Mouse (Mus musculus): Measurements from ENCODE around the gene Myh9. TPM values are rescaled to one million over a fixed set of nuclear protein-coding genes. Genes with fewer than 3 reads are reported as not detected.

Myh9 gene
- polyA plus RNA-seq, 1 experiment from 2014 or later, result 32.9 TPM

GRCm38 (mm10) chr15:77807264-77807585 lies 34.8 kb downstream of the Myh9 start:
- ATAC-seq (ENCODE audit: low FRiP score, low TSS enrichment) (no peak; the same call in 1 of the 2 replicates), DNase-seq (ENCODE audit: low spot score) (no peak)
- no peak overlapping the region for H3K4me2 ChIP-seq (replicated peaks; ENCODE audit: low read depth)
- 56% methylated on average over 7 of the region's 7 CpGs for WGBS
- no peak for TF ChIP-seq CTCF (IDR thresholded peaks at IDR 0.05; ENCODE audit: low read depth)
- no peak for TF ChIP-seq EP300 (optimal IDR thresholded peaks at IDR 0.05)
- H3K36me3 ChIP-seq (ENCODE audit: control insufficient read depth, insufficient read depth, low read length), result peaks cover 51% of the 10 kb centered on the region
- peaks cover 6% of the 10 kb centered on the region; the same call in 1 of the 2 replicates for H3K4me1 ChIP-seq (replicated peaks; ENCODE audit: control insufficient read depth, insufficient read depth)
- H3K4me3 ChIP-seq (ENCODE audit: low read depth, low read length), result no peak overlapping the region
- peak overlapping the region; percentile 65; the same call in 1 of the 2 replicates for H3K27ac ChIP-seq (replicated peaks)
- no peaks in the 10 kb centered on the region for H3K27me3 ChIP-seq (ENCODE audit: control insufficient read depth, insufficient read depth, low read length)
- H3K9me3 ChIP-seq (ENCODE audit: control insufficient read depth, low read length), result no peaks in the 10 kb centered on the region
- H3K9ac ChIP-seq (ENCODE audit: low read length), result 0 out of 2 replicates have a peak overlapping the region, but pooled peaks have one; percentile 13

GRCm38 (mm10) chr15:77806565-77807263 lies 35.3 kb downstream of the Myh9 start:
- Histone ChIP-seq H3K4me2 (replicated peaks; ENCODE audit: low read depth) (no peak overlapping the region), H3K4me1 (replicated peaks; ENCODE audit: control insufficient read depth, insufficient read depth) (peaks cover 8% of the 10 kb centered on the region; the same call in 1 of the 2 replicates), H3K27me3 (ENCODE audit: control insufficient read depth, insufficient read depth, low read length) (no peaks in the 10 kb centered on the region), H3K9me3 (ENCODE audit: control insufficient read depth, low read length) (no peaks in the 10 kb centered on the region), H3K9ac (ENCODE audit: low read length) (no peak overlapping the region), H3K36me3 (ENCODE audit: control insufficient read depth, insufficient read depth, low read length) (peaks cover 49% of the 10 kb centered on the region), H3K27ac (replicated peaks) (peak overlapping the region; percentile 65; the same call in 1 of the 2 replicates), H3K4me3 (ENCODE audit: low read depth, low read length) (no peak overlapping the region)
- ATAC-seq (ENCODE audit: low FRiP score, low TSS enrichment) (peak; percentile 11), DNase-seq (ENCODE audit: low spot score) (no peak)
- TF ChIP-seq EP300 (optimal IDR thresholded peaks at IDR 0.05) (no peak), CTCF (IDR thresholded peaks at IDR 0.05; ENCODE audit: low read depth) (no peak)
- WGBS, result 52% methylated on average over 13 of the region's 13 CpGs

- Histone ChIP-seq H3K27me3 (ENCODE audit: control insufficient read depth, insufficient read depth, low read length) (no peaks in the 10 kb centered on the region), H3K9me3 (ENCODE audit: control insufficient read depth, low read length) (no peaks in the 10 kb centered on the region), H3K4me1 (replicated peaks; ENCODE audit: control insufficient read depth, insufficient read depth) (peaks cover 6% of the 10 kb centered on the region), H3K27ac (replicated peaks) (0 out of 2 replicates have a peak overlapping the region, but pooled peaks have one; percentile 49), H3K4me2 (replicated peaks; ENCODE audit: low read depth) (no peak overlapping the region), H3K4me3 (ENCODE audit: low read depth, low read length) (no peak overlapping the region), H3K36me3 (ENCODE audit: control insufficient read depth, insufficient read depth, low read length) (peaks cover 45% of the 10 kb centered on the region), H3K9ac (ENCODE audit: low read length) (no peak overlapping the region)
- no peak for TF ChIP-seq CTCF (IDR thresholded peaks at IDR 0.05; ENCODE audit: low read depth)
- TF ChIP-seq EP300 (optimal IDR thresholded peaks at IDR 0.05), result no peak
- no peak for ATAC-seq (ENCODE audit: low FRiP score, low TSS enrichment)
- no peak for DNase-seq (ENCODE audit: low spot score)
- 91% methylated on average over 4 of the region's 4 CpGs for WGBS
Measured at GRCm38 (mm10) chr15:77805657-77806056, 36.3 kb downstream of the Myh9 start.

- no peak overlapping the region for H3K4me2 ChIP-seq (replicated peaks; ENCODE audit: low read depth)
- peaks cover 41% of the 10 kb centered on the region for H3K36me3 ChIP-seq (ENCODE audit: control insufficient read depth, insufficient read depth, low read length)
- TF ChIP-seq CTCF (IDR thresholded peaks at IDR 0.05; ENCODE audit: low read depth) (no peak), EP300 (optimal IDR thresholded peaks at IDR 0.05) (no peak)
- H3K4me3 ChIP-seq (ENCODE audit: low read depth, low read length), result no peak overlapping the region
- peak overlapping the region; percentile 27; the same call in 1 of the 2 replicates for H3K9ac ChIP-seq (ENCODE audit: low read length)
- no peaks in the 10 kb centered on the region for H3K9me3 ChIP-seq (ENCODE audit: control insufficient read depth, low read length)
- 71% methylated on average over 9 of the region's 9 CpGs for WGBS
- ATAC-seq (ENCODE audit: low FRiP score, low TSS enrichment) (no peak), DNase-seq (ENCODE audit: low spot score) (no peak)
- peak overlapping the region; percentile 61; the same call in 1 of the 2 replicates for H3K27ac ChIP-seq (replicated peaks)
- H3K4me1 ChIP-seq (replicated peaks; ENCODE audit: control insufficient read depth, insufficient read depth), result peaks cover 10% of the 10 kb centered on the region
- no peaks in the 10 kb centered on the region for H3K27me3 ChIP-seq (ENCODE audit: control insufficient read depth, insufficient read depth, low read length)
Measured at GRCm38 (mm10) chr15:77804949-77805348, 37.0 kb downstream of the Myh9 start.

GRCm38 (mm10) chr15:77804460-77804859 lies 37.5 kb downstream of the Myh9 start:
- 72% methylated on average over 6 of the region's 6 CpGs for WGBS
- ATAC-seq (ENCODE audit: low FRiP score, low TSS enrichment) (no peak), DNase-seq (ENCODE audit: low spot score) (no peak)
- Histone ChIP-seq H3K36me3 (ENCODE audit: control insufficient read depth, insufficient read depth, low read length) (peaks cover 39% of the 10 kb centered on the region), H3K9me3 (ENCODE audit: control insufficient read depth, low read length) (no peaks in the 10 kb centered on the region), H3K9ac (ENCODE audit: low read length) (peak overlapping the region; percentile 27; the same call in 1 of the 2 replicates), H3K4me2 (replicated peaks; ENCODE audit: low read depth) (no peak overlapping the region), H3K4me3 (ENCODE audit: low read depth, low read length) (no peak overlapping the region), H3K4me1 (replicated peaks; ENCODE audit: control insufficient read depth, insufficient read depth) (peaks cover 13% of the 10 kb centered on the region), H3K27me3 (ENCODE audit: control insufficient read depth, insufficient read depth, low read length) (no peaks in the 10 kb centered on the region), H3K27ac (replicated peaks) (peak overlapping the region; percentile 61)
- TF ChIP-seq CTCF (IDR thresholded peaks at IDR 0.05; ENCODE audit: low read depth) (no peak), EP300 (optimal IDR thresholded peaks at IDR 0.05) (no peak)

- no peak overlapping the region for H3K9ac ChIP-seq (ENCODE audit: low read length)
- H3K4me2 ChIP-seq (replicated peaks; ENCODE audit: low read depth), result no peak overlapping the region
- ATAC-seq (ENCODE audit: low FRiP score, low TSS enrichment), result no peak
- WGBS, result 45% methylated on average over 3 of the region's 3 CpGs
- no peak for DNase-seq (ENCODE audit: low spot score)
- H3K4me3 ChIP-seq (ENCODE audit: low read depth, low read length), result no peak overlapping the region
- peak overlapping the region; percentile 45 for H3K27ac ChIP-seq (replicated peaks)
- H3K9me3 ChIP-seq (ENCODE audit: control insufficient read depth, low read length), result no peaks in the 10 kb centered on the region
- H3K27me3 ChIP-seq (ENCODE audit: control insufficient read depth, insufficient read depth, low read length), result no peaks in the 10 kb centered on the region
- peaks cover 39% of the 10 kb centered on the region for H3K36me3 ChIP-seq (ENCODE audit: control insufficient read depth, insufficient read depth, low read length)
- peaks cover 16% of the 10 kb centered on the region for H3K4me1 ChIP-seq (replicated peaks; ENCODE audit: control insufficient read depth, insufficient read depth)
- TF ChIP-seq CTCF (IDR thresholded peaks at IDR 0.05; ENCODE audit: low read depth), result no peak
- TF ChIP-seq EP300 (optimal IDR thresholded peaks at IDR 0.05), result no peak
Measured at GRCm38 (mm10) chr15:77803747-77804146, 38.2 kb downstream of the Myh9 start.

Measured in stomach, postnatal 0 days (tissue).